Mouse (Mus musculus): ENCODE measurements around the gene Ifitm3. TPM values are rescaled to one million over a fixed set of nuclear protein-coding genes. Genes with fewer than 3 reads are reported as not detected.
A peak's percentile ranks its signal among the peaks of the same experiment; 100 is the strongest.

Ifitm3 gene
- 53.9 and 61.7 TPM in 2 replicates for polyA plus RNA-seq (2015; fragmentation: Nextera tagmentation; extraction: Ambion mirVana)

GRCm38 (mm10) chr7:141010593-141010992 is at the start of gene Ifitm3:
Ifitm3 (minus strand) TSS chr7:141010770.
- Histone ChIP-seq H3K4me2 (peak within 1 kb of the TSS; percentile 60), H3K36me3 (no peaks in the 10 kb centered on the region), H3K9ac (peak within 1 kb of the TSS; percentile 49), H3K27ac (peak within 1 kb of the TSS; percentile 16; the same call in 1 of the 2 replicates), H3K9me3 (replicated peaks) (no peaks in the 10 kb centered on the region), H3K27me3 (no peaks in the 10 kb centered on the region), H3K4me1 (replicated peaks) (peaks cover 53% of the 10 kb centered on the region), H3K4me3 (replicated peaks) (peak within 1 kb of the TSS; percentile 49)
- DNase-seq (no peak), ATAC-seq (ENCODE audit: low read depth) (no peak)
- WGBS (ENCODE audit: insufficient replicate concordance), result 17% methylated on average over 10 of the region's 10 CpGs

DNA sequence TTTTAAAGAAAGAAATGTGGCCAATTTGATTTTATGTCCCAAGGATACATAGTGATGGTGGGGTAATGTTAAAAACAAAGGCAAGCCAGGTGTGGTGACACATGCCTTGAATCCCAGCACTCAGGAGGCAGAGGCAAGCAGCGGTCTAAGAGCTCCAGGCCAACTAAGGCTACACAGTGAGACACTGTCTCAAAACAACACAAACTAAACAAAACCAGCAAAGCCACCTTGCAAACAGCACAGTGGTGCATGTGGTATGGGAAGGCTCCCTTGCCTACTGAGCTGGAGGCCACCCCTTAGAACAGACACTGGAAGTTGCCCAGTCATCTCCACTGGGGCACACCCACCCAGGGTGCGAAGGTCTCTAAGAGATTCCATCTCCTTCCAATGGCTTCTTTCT is 49.4 kb upstream of the Ifitm3 start:
- H3K27ac ChIP-seq, result no peak overlapping the region
- H3K9me3 ChIP-seq (replicated peaks), result no peaks in the 10 kb centered on the region
- DNase-seq, result no peak
- peak; percentile 43 for ATAC-seq (ENCODE audit: low read depth)
- 41% methylated on average over 2 of the region's 2 CpGs for WGBS (ENCODE audit: insufficient replicate concordance)
- peak overlapping the region; percentile 55; the same call in 1 of the 2 replicates for H3K4me3 ChIP-seq (replicated peaks)
- H3K4me1 ChIP-seq (replicated peaks), result peaks cover 46% of the 10 kb centered on the region
- H3K27me3 ChIP-seq, result peaks cover 73% of the 10 kb centered on the region
- no peak overlapping the region for H3K9ac ChIP-seq
- no peaks in the 10 kb centered on the region for H3K36me3 ChIP-seq
- 0 out of 2 replicates have a peak overlapping the region, but pooled peaks have one; percentile 80 for H3K4me2 ChIP-seq

DNA sequence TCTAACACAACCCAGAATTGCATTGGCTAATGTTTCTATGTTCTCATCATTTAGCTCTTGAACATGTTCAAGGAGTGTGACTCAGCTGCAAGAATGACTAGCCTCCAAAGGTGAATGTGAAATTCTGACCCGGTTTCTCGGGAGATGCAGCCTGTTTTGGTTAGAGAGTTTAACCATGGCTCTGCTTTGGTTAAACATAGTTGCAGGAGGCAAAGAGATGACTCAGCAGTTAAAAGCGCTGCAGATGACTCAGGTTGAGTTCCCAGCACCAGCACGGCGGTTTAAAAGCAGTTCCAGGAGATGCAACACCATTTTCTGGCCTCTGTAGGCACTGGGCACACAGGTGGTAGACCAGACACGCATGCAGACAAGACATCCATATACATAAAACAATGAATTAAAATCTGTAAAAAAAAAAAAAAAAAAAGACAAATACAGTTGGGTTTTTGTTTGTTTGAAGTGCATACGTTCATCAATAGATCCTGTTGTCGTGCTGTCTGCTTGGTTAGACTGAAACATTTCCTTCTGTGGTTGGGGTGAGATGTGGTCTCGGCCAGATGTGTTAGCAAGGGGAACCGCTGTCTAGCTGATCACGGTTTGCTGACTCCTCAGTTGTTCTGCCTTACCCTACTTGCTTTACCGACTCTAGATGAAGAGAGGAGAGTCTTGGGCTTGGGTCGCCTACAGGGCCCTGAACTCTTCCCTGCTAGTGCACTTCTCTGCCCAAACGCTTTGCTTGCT is 48.2 kb upstream of the Ifitm3 start:
- H3K4me1 ChIP-seq (replicated peaks), result peaks cover 35% of the 10 kb centered on the region
- H3K27ac ChIP-seq, result no peak overlapping the region
- WGBS (ENCODE audit: insufficient replicate concordance), result 53% methylated on average over 14 of the region's 14 CpGs
- DNase-seq, result no peak
- H3K9me3 ChIP-seq (replicated peaks), result no peaks in the 10 kb centered on the region
- no peak overlapping the region for H3K4me2 ChIP-seq
- no peak for ATAC-seq (ENCODE audit: low read depth)
- peaks cover 76% of the 10 kb centered on the region for H3K27me3 ChIP-seq
- no peaks in the 10 kb centered on the region for H3K36me3 ChIP-seq
- no peak overlapping the region for H3K4me3 ChIP-seq (replicated peaks)
- no peak overlapping the region for H3K9ac ChIP-seq

GRCm38 (mm10) chr7:141057541-141057940 is 47.0 kb upstream of the Ifitm3 start:
- ATAC-seq (ENCODE audit: low read depth) (no peak), DNase-seq (no peak)
- Histone ChIP-seq H3K36me3 (no peaks in the 10 kb centered on the region), H3K27ac (no peak overlapping the region), H3K4me2 (no peak overlapping the region), H3K9me3 (replicated peaks) (no peaks in the 10 kb centered on the region), H3K27me3 (peaks cover 65% of the 10 kb centered on the region), H3K4me3 (replicated peaks) (no peak overlapping the region), H3K4me1 (replicated peaks) (peaks cover 24% of the 10 kb centered on the region), H3K9ac (no peak overlapping the region)
- WGBS (ENCODE audit: insufficient replicate concordance), result 56% methylated on average over 1 of the region's 1 CpGs

DNA sequence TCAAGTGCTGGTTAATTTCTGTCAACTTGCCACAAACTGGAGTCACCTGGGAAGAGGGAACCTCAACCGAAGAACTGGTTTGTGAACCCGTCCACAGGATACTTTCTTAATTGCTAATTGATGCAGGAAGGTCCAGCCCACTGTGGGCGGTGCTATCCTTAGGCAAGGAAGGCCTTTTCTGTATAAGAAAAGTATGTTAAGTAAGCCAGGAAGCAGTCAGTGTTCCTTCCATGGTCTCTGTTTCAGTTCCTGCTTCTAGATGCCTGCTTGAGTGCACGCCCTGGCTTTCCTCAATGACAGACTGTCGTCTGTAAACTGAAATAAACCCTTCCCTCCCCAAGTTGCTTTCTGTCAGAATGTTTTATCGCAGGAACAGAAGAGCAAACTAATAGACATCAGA is 46.4 kb upstream of the Ifitm3 start:
- Histone ChIP-seq H3K27me3 (peaks cover 59% of the 10 kb centered on the region), H3K4me2 (no peak overlapping the region), H3K27ac (no peak overlapping the region), H3K36me3 (no peaks in the 10 kb centered on the region), H3K9me3 (replicated peaks) (no peaks in the 10 kb centered on the region), H3K4me1 (replicated peaks) (peaks cover 19% of the 10 kb centered on the region), H3K4me3 (replicated peaks) (no peak overlapping the region), H3K9ac (no peak overlapping the region)
- WGBS (ENCODE audit: insufficient replicate concordance), result 65% methylated on average over 6 of the region's 6 CpGs
- ATAC-seq (ENCODE audit: low read depth) (no peak), DNase-seq (no peak)

DNA sequence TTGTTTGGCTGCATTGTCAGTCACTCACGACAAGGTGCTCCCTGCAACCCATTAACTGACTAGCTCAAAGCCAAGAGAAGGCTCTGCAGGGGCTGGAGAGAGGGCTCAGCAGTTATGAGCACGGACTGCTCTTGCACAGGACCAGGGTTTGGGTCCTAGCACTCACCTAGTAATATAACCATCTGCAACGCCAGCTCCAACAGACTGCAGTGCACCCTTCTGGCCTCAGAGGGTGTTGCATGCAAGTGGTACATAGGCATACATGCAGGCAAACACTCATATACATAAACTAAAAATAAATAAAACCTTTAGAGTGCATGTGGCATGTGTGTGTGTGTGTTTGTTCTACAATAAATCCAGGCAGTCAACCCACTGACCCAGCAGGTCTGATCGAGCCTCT is 45.2 kb upstream of the Ifitm3 start:
- no peaks in the 10 kb centered on the region for H3K36me3 ChIP-seq
- DNase-seq (no peak), ATAC-seq (ENCODE audit: low read depth) (no peak)
- 47% methylated on average over 4 of the region's 4 CpGs for WGBS (ENCODE audit: insufficient replicate concordance)
- H3K9me3 ChIP-seq (replicated peaks), result no peaks in the 10 kb centered on the region
- H3K27me3 ChIP-seq, result peaks cover 47% of the 10 kb centered on the region
- no peak overlapping the region for H3K4me2 ChIP-seq
- no peak overlapping the region for H3K9ac ChIP-seq
- H3K4me3 ChIP-seq (replicated peaks), result no peak overlapping the region
- H3K4me1 ChIP-seq (replicated peaks), result peaks cover 11% of the 10 kb centered on the region
- H3K27ac ChIP-seq, result no peak overlapping the region

DNA sequence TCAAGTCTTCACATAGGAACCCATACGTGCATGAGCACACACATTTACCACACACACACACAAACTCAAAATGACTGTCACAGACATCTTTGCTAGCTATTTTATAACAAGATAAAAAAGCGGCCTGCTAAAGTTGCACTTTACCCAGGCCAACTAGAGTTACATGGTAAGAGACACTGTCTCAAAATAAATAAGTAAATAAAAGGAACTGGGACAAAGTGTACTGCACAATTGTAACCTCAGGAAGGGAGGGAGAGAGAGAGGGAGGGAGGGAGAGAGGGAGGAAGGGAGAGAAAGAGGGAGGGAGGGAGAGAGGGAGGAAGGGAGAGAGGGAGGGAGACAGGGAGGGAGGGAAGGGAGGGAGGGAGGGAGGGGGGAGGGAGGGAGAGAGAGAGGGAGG is 41.9 kb upstream of the Ifitm3 start:
- H3K4me1 ChIP-seq (replicated peaks), result peaks cover 16% of the 10 kb centered on the region
- H3K9me3 ChIP-seq (replicated peaks), result no peaks in the 10 kb centered on the region
- H3K36me3 ChIP-seq, result no peaks in the 10 kb centered on the region
- H3K4me2 ChIP-seq, result no peak overlapping the region
- peaks cover 13% of the 10 kb centered on the region for H3K27me3 ChIP-seq
- ATAC-seq (ENCODE audit: low read depth) (no peak), DNase-seq (no peak)
- no peak overlapping the region for H3K27ac ChIP-seq
- H3K4me3 ChIP-seq (replicated peaks), result no peak overlapping the region
- H3K9ac ChIP-seq, result no peak overlapping the region
- WGBS (ENCODE audit: insufficient replicate concordance), result 55% methylated on average over 2 of the region's 2 CpGs

DNA sequence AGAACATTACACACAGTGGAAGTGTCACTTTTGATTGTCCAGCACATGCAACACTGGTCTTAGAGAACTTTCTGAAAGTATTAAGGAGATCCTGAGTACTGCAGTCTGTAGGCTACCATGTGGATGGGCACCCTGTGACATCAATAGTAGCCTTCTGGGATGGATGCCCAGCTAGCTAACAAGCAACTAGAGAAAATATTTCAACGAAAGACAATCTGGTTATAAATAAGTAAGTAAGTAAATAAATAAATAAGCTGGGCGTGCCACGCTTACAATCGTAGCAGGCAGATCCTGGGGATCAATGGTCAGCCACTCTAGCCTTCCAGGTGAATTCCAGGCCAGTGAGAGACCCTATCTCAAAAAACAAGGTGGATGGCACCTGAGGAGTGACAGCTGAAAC is 41.4 kb upstream of the Ifitm3 start:
- no peak for ATAC-seq (ENCODE audit: low read depth)
- no peak overlapping the region for H3K4me2 ChIP-seq
- WGBS (ENCODE audit: insufficient replicate concordance), result 74% methylated on average over 4 of the region's 4 CpGs
- H3K36me3 ChIP-seq, result no peaks in the 10 kb centered on the region
- no peak overlapping the region for H3K27ac ChIP-seq
- DNase-seq, result no peak
- H3K4me3 ChIP-seq (replicated peaks), result no peak overlapping the region
- no peak overlapping the region for H3K9ac ChIP-seq
- no peaks in the 10 kb centered on the region for H3K9me3 ChIP-seq (replicated peaks)
- peaks cover 20% of the 10 kb centered on the region for H3K4me1 ChIP-seq (replicated peaks)
- peaks cover 9% of the 10 kb centered on the region for H3K27me3 ChIP-seq

DNA sequence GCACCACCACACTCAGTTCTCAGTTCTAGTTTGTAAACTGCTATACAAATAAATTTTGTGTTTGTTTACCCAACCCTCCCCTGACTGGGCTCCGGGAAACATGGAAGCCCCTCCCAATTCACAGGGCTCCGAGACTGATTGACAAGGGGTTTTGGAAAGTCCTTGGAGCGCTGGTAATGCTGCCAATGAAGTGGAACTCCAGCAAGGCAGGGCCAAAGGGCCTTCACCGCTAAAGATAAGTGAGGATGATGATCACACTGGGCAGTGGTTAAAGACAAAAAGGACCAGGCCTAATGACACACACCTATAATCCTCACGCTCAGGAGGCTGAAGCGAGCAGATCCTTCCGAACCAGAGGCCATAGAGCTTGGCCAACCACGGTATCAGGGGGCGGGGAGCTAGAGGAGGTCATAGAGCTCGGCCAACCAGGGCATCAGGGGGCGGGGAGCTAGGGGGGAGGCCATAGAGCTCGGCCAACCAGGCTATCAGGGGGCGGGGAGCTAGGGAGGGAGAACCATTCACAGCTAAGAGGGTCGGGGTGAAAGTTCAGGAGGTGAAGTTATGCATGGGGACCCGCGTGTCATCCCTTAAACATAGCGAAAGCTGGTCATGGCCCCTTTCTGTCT is 40.6 kb upstream of the Ifitm3 start:
- no peak for ATAC-seq (ENCODE audit: low read depth)
- Histone ChIP-seq H3K4me3 (replicated peaks) (no peak overlapping the region), H3K27ac (no peak overlapping the region), H3K9ac (no peak overlapping the region), H3K9me3 (replicated peaks) (no peaks in the 10 kb centered on the region), H3K36me3 (no peaks in the 10 kb centered on the region), H3K4me1 (replicated peaks) (peaks cover 29% of the 10 kb centered on the region), H3K27me3 (0 out of 2 replicates have a peak, but pooled peaks cover 4% of the 10 kb centered on the region), H3K4me2 (no peak overlapping the region)
- 57% methylated on average over 17 of the region's 17 CpGs for WGBS (ENCODE audit: insufficient replicate concordance)
- DNase-seq, result no peak

- WGBS (ENCODE audit: insufficient replicate concordance), result 66% methylated on average over 2 of the region's 2 CpGs
Observed at GRCm38 (mm10) chr7:141049326-141049725, 38.8 kb upstream of the Ifitm3 start.

GRCm38 (mm10) chr7:141048226-141049218 is 38.0 kb upstream of the Ifitm3 start:
- ATAC-seq (ENCODE audit: low read depth) (peak; percentile 77), DNase-seq (peak; percentile 79)
- Histone ChIP-seq H3K27me3 (no peaks in the 10 kb centered on the region), H3K4me2 (peak overlapping the region; percentile 83), H3K4me1 (replicated peaks) (peaks cover 48% of the 10 kb centered on the region), H3K9ac (peak overlapping the region; percentile 63), H3K4me3 (replicated peaks) (peak overlapping the region; percentile 51), H3K27ac (peak overlapping the region; percentile 86), H3K9me3 (replicated peaks) (no peaks in the 10 kb centered on the region), H3K36me3 (no peaks in the 10 kb centered on the region)
- WGBS (ENCODE audit: insufficient replicate concordance), result 8% methylated on average over 21 of the region's 21 CpGs

More at GRCm38 (mm10) chr7:141049326-141049725, 38.8 kb upstream of the Ifitm3 start:
- H3K4me3 ChIP-seq (replicated peaks), result no peak overlapping the region
- DNase-seq (no peak), ATAC-seq (ENCODE audit: low read depth) (no peak)
- no peak overlapping the region for H3K9ac ChIP-seq
- H3K4me1 ChIP-seq (replicated peaks), result peaks cover 42% of the 10 kb centered on the region
- H3K4me2 ChIP-seq, result no peak overlapping the region
- no peaks in the 10 kb centered on the region for H3K36me3 ChIP-seq
- no peak overlapping the region for H3K27ac ChIP-seq
- no peaks in the 10 kb centered on the region for H3K27me3 ChIP-seq
- no peaks in the 10 kb centered on the region for H3K9me3 ChIP-seq (replicated peaks)

Data from liver, embryonic 13.5 days (tissue).